Mouse (Mus musculus) ZHBTc4 (cell line): ENCODE data around the gene Zfp787.
A peak's percentile ranks its signal among the peaks of the same experiment; 100 is the strongest.
"Not testable (repeated sequence)": the region's sequence is repeated elsewhere in the genome, so short reads cannot be mapped to it uniquely, and the experiment has no call there.

Experiments used
- DNase-seq: peaks from one replicate; pipeline ENCODE4 v3.0.0-alpha.2; 2011; ENCODE audit warnings: low read depth, low spot score

Gene Zfp787

GRCm38 (mm10) chr7:6155901-6156411 lies at the start of gene Zfp787:
Gene Zfp787 (minus strand): TSS chr7:6155997.
- peak; percentile 99 for DNase-seq

GRCm38 (mm10) chr7:6204200-6204599 lies 48.4 kb upstream of the Zfp787 start:
- peak; percentile 85 for DNase-seq

- DNase-seq: no peak
Observed at GRCm38 (mm10) chr7:6196790-6197189, 41.0 kb upstream of the Zfp787 start, which contains the start of gene Galp. Gene Galp (plus strand): TSS chr7:6197090.

GRCm38 (mm10) chr7:6195777-6196176 lies 40.0 kb upstream of the Zfp787 start:
- peak; percentile 65 for DNase-seq

- peak; percentile 81 for DNase-seq
Observed at GRCm38 (mm10) chr7:6194129-6194528, 38.3 kb upstream of the Zfp787 start.

- peak; percentile 87 for DNase-seq
Observed at GRCm38 (mm10) chr7:6191376-6191775, 35.6 kb upstream of the Zfp787 start.

GRCm38 (mm10) chr7:6189542-6189941 lies 33.7 kb upstream of the Zfp787 start:
- DNase-seq: peak; percentile 93

- no peak for DNase-seq
Observed at GRCm38 (mm10) chr7:6186756-6187155, 31.0 kb upstream of the Zfp787 start.

- DNase-seq: no peak
Observed at GRCm38 (mm10) chr7:6186176-6186575, 30.4 kb upstream of the Zfp787 start.

- DNase-seq: no peak
Observed at GRCm38 (mm10) chr7:6185391-6185790, 29.6 kb upstream of the Zfp787 start.

GRCm38 (mm10) chr7:6184521-6184920 lies 28.7 kb upstream of the Zfp787 start:
- no peak for DNase-seq

- DNase-seq: peak; percentile 60
Observed at GRCm38 (mm10) chr7:6183802-6184201, 28.0 kb upstream of the Zfp787 start.

- no peak for DNase-seq
Observed at GRCm38 (mm10) chr7:6182882-6183281, 27.1 kb upstream of the Zfp787 start.

GRCm38 (mm10) chr7:6179013-6179412 lies 23.2 kb upstream of the Zfp787 start:
- DNase-seq: no peak

GRCm38 (mm10) chr7:6174365-6174987 lies 18.7 kb upstream of the Zfp787 start:
- DNase-seq: not testable (repeated sequence)

- no peak for DNase-seq
Observed at GRCm38 (mm10) chr7:6173872-6174271, 18.1 kb upstream of the Zfp787 start.

- peak; percentile 73 for DNase-seq
Observed at GRCm38 (mm10) chr7:6172674-6173244, 17.0 kb upstream of the Zfp787 start.

GRCm38 (mm10) chr7:6172006-6172649 lies 16.3 kb upstream of the Zfp787 start, which contains the start of gene Zfp444:
Gene Zfp444 (plus strand): TSS chr7:6172226.
- peak; percentile 99 for DNase-seq

GRCm38 (mm10) chr7:6171444-6172005 lies 15.7 kb upstream of the Zfp787 start:
- DNase-seq: peak; percentile 78

- no peak for DNase-seq
Observed at GRCm38 (mm10) chr7:6170871-6171270, 15.1 kb upstream of the Zfp787 start.

GRCm38 (mm10) chr7:6170391-6170790 lies 14.6 kb upstream of the Zfp787 start:
- no peak for DNase-seq

GRCm38 (mm10) chr7:6169403-6169802 lies 13.6 kb upstream of the Zfp787 start:
- DNase-seq: no peak
